In genomic region chr6:5443104-5443863, GRCm38 (mm10) we compare ENCODE assay signal across 8 mouse cellular contexts. TPM values are rescaled to one million over a fixed set of nuclear protein-coding genes. Genes with fewer than 3 reads are reported as not detected.
DNase-seq lines count a peak whose midpoint lies in the region; ATAC-seq and TF ChIP-seq lines count a peak whose summit lies in the region.

No protein-coding gene starts in this region.

- no peak for ATAC-seq in forebrain, embryonic 11.5 days (replicated peaks; ENCODE audit: low FRiP score)
- ATAC-seq in liver, embryonic 13.5 days (ENCODE audit: low read depth), result peak; percentile 8; the same call in 1 of the 2 replicates
- ATAC-seq in stomach, postnatal 0 days (ENCODE audit: low FRiP score, low TSS enrichment), result peak; percentile 70

- no peaks in the 10 kb centered on the region; the same call in 1 of the 2 replicates for H3K27me3 ChIP-seq in forebrain, embryonic 10.5 days (ENCODE audit: poor library complexity, severe bottlenecking)
- H3K27me3 ChIP-seq in forebrain, embryonic 11.5 days (ENCODE audit: control insufficient read depth, insufficient read depth, low read length), result no peaks in the 10 kb centered on the region
- H3K27me3 ChIP-seq in liver, embryonic 13.5 days, result no peaks in the 10 kb centered on the region
- H3K27me3 ChIP-seq in stomach, postnatal 0 days (ENCODE audit: control insufficient read depth, insufficient read depth, low read length), result no peaks in the 10 kb centered on the region

- no peaks in the 10 kb centered on the region for H3K9me3 ChIP-seq in forebrain, embryonic 10.5 days
- H3K9me3 ChIP-seq in forebrain, embryonic 11.5 days (ENCODE audit: control insufficient read depth, low read length), result no peaks in the 10 kb centered on the region
- H3K9me3 ChIP-seq in liver, embryonic 13.5 days (replicated peaks), result no peaks in the 10 kb centered on the region
- H3K9me3 ChIP-seq in stomach, postnatal 0 days (ENCODE audit: control insufficient read depth, low read length), result no peaks in the 10 kb centered on the region

- no peaks in the 10 kb centered on the region for H3K36me3 ChIP-seq in forebrain, embryonic 10.5 days (replicated peaks)
- H3K36me3 ChIP-seq in forebrain, embryonic 11.5 days (ENCODE audit: control insufficient read depth, insufficient read depth, low read length), result no peaks in the 10 kb centered on the region
- H3K36me3 ChIP-seq in liver, embryonic 13.5 days, result no peaks in the 10 kb centered on the region
- H3K36me3 ChIP-seq in stomach, postnatal 0 days (ENCODE audit: control insufficient read depth, insufficient read depth, low read length), result no peaks in the 10 kb centered on the region

- peaks cover 30% of the 10 kb centered on the region for H3K4me1 ChIP-seq in forebrain, embryonic 10.5 days
- H3K4me1 ChIP-seq in forebrain, embryonic 11.5 days (replicated peaks; ENCODE audit: control insufficient read depth, insufficient read depth, low read length), result peaks cover 5% of the 10 kb centered on the region; the same call in 1 of the 2 replicates
- H3K4me1 ChIP-seq in liver, embryonic 13.5 days (replicated peaks), result peaks cover 33% of the 10 kb centered on the region
- H3K4me1 ChIP-seq in stomach, postnatal 0 days (replicated peaks; ENCODE audit: control insufficient read depth, insufficient read depth), result peaks cover 2% of the 10 kb centered on the region; the same call in 1 of the 2 replicates

- H3K9ac ChIP-seq in forebrain, embryonic 11.5 days (ENCODE audit: low read length), result no peak overlapping the region
- no peak overlapping the region for H3K9ac ChIP-seq in liver, embryonic 13.5 days
- H3K9ac ChIP-seq in stomach, postnatal 0 days (ENCODE audit: low read length), result no peak overlapping the region

- peak; percentile 96 for TF ChIP-seq EP300 in stomach, postnatal 0 days (optimal IDR thresholded peaks at IDR 0.05)

- DNase-seq in forebrain, embryonic 10.5 days (ENCODE audit: extremely low spot score, low spot score), result no peak
- DNase-seq in forebrain, embryonic 11.5 days (ENCODE audit: low spot score), result no peak
- peak; percentile 92 for DNase-seq in NIH3T3 (ENCODE audit: low read depth)
- DNase-seq in heart, adult 11 months, result peak; percentile 97
- DNase-seq in kidney, adult 9 months, result peak; percentile 42
- no peak for DNase-seq in liver, embryonic 13.5 days
- DNase-seq in stomach, postnatal 0 days (ENCODE audit: low spot score), result peak; percentile 44
- DNase-seq in embryo, embryonic 11 days, result no peak

- 28% methylated on average over 13 of the region's 13 CpGs for WGBS in forebrain, embryonic 10.5 days
- WGBS in forebrain, embryonic 11.5 days, result 26% methylated on average over 13 of the region's 13 CpGs
- 32% methylated on average over 13 of the region's 13 CpGs for WGBS in liver, embryonic 13.5 days (ENCODE audit: insufficient replicate concordance)
- WGBS in stomach, postnatal 0 days, result 14% methylated on average over 13 of the region's 13 CpGs

- TF ChIP-seq CTCF in stomach, postnatal 0 days (IDR thresholded peaks at IDR 0.05; ENCODE audit: low read depth), result peak; percentile 5; the same call in 1 of the 2 replicates

- H3K4me3 ChIP-seq in forebrain, embryonic 10.5 days, result 0 out of 2 replicates have a peak overlapping the region, but pooled peaks have one; percentile 25
- no peak overlapping the region for H3K4me3 ChIP-seq in forebrain, embryonic 11.5 days (ENCODE audit: low read depth, low read length)
- no peak overlapping the region for H3K4me3 ChIP-seq in liver, embryonic 13.5 days (replicated peaks)
- H3K4me3 ChIP-seq in stomach, postnatal 0 days (ENCODE audit: low read depth, low read length), result no peak overlapping the region

- H3K4me2 ChIP-seq in forebrain, embryonic 11.5 days (ENCODE audit: low read depth, low read length, severe bottlenecking), result no peak overlapping the region
- H3K4me2 ChIP-seq in liver, embryonic 13.5 days, result peak overlapping the region; percentile 46
- peak overlapping the region; percentile 27 for H3K4me2 ChIP-seq in stomach, postnatal 0 days (replicated peaks; ENCODE audit: low read depth)

- no peak overlapping the region for H3K27ac ChIP-seq in forebrain, embryonic 10.5 days
- no peak overlapping the region for H3K27ac ChIP-seq in forebrain, embryonic 11.5 days (ENCODE audit: low read depth, low read length)
- no peak overlapping the region for H3K27ac ChIP-seq in liver, embryonic 13.5 days
- H3K27ac ChIP-seq in stomach, postnatal 0 days (replicated peaks), result peak overlapping the region; percentile 88

RNA-seq across cellular contexts. Expression of gene Pdk4, which starts 52.8 kb away (rescaled TPM):
- polyA plus RNA-seq in forebrain, embryonic 10.5 days (2016; fragmentation: Nextera tagmentation; extraction: Ambion mirVana), result 0.63 TPM in 2 replicates
- polyA plus RNA-seq in forebrain, embryonic 11.5 days (2014; fragmentation: Nextera tagmentation; extraction: Ambion mirVana), result 0.80 and 1.4 TPM in 2 replicates
- polyA plus RNA-seq in liver, embryonic 13.5 days (2015; fragmentation: Nextera tagmentation; extraction: Ambion mirVana), result 1.2 and 1.4 TPM in 2 replicates
- 14.6 and 18.9 TPM in 2 replicates for polyA plus RNA-seq in stomach, postnatal 0 days (2015; fragmentation: Nextera tagmentation; extraction: Ambion mirVana)

Comparison
In these comparisons a context has a peak if more than half of its experiments do, and no peak if none do; other contexts are left out.
1. DNase-seq: peak in NIH3T3 (single experiment), heart, adult 11 months (single experiment), kidney, adult 9 months (single experiment) and stomach, postnatal 0 days (single experiment); none in forebrain, embryonic 10.5 days (single experiment), forebrain, embryonic 11.5 days (single experiment), liver, embryonic 13.5 days (single experiment) and embryo, embryonic 11 days (single experiment).